Mouse (Mus musculus) Muller cell, postnatal 12 days (primary cell): ENCODE measurements around the gene Tpst2.
"Not testable (repeated sequence)": the region's sequence is repeated elsewhere in the genome, so short reads cannot be mapped to it uniquely, and the experiment has no call there.

Experiments
- DNase-seq: peaks from one replicate; pipeline ENCODE4 v3.0.0-alpha.2; 2015; ENCODE audit errors: inconsistent ontology term

The Tpst2 gene

GRCm38 (mm10) chr5:112296404-112297181 is 20.1 kb downstream of the Tpst2 start:
- no peak for DNase-seq

- DNase-seq = peak; percentile 60
These were observed 20.8 kb downstream of the Tpst2 start for GRCm38 (mm10) chr5:112297257-112297656.

- DNase-seq = no peak
These were observed 21.9 kb downstream of the Tpst2 start for GRCm38 (mm10) chr5:112298226-112298988.

GRCm38 (mm10) chr5:112299399-112299798 is 22.9 kb downstream of the Tpst2 start:
- no peak for DNase-seq

GRCm38 (mm10) chr5:112300112-112300511 is 23.6 kb downstream of the Tpst2 start:
- DNase-seq = no peak

GRCm38 (mm10) chr5:112300721-112301308 is 24.3 kb downstream of the Tpst2 start:
- DNase-seq = no peak

GRCm38 (mm10) chr5:112301694-112302093 is 25.2 kb downstream of the Tpst2 start:
- DNase-seq = no peak

- no peak for DNase-seq
These were observed 25.8 kb downstream of the Tpst2 start for GRCm38 (mm10) chr5:112302310-112302709.

- no peak for DNase-seq
These were observed 29.4 kb downstream of the Tpst2 start for GRCm38 (mm10) chr5:112305842-112306241.

GRCm38 (mm10) chr5:112313222-112313885 is 36.9 kb downstream of the Tpst2 start:
- DNase-seq = no peak

GRCm38 (mm10) chr5:112316468-112316867 is 40.0 kb downstream of the Tpst2 start:
- DNase-seq = no peak

- no peak for DNase-seq
These were observed 40.8 kb downstream of the Tpst2 start for GRCm38 (mm10) chr5:112317328-112317727.

GRCm38 (mm10) chr5:112319343-112319742 is 42.9 kb downstream of the Tpst2 start:
- not testable (repeated sequence) for DNase-seq

- no peak for DNase-seq
These were observed 43.9 kb downstream of the Tpst2 start for GRCm38 (mm10) chr5:112320379-112320778.

GRCm38 (mm10) chr5:112320936-112321335 is 44.4 kb downstream of the Tpst2 start:
- no peak for DNase-seq

- no peak for DNase-seq
These were observed 44.9 kb downstream of the Tpst2 start for GRCm38 (mm10) chr5:112321376-112321775.

- no peak for DNase-seq
These were observed 46.8 kb downstream of the Tpst2 start for GRCm38 (mm10) chr5:112323246-112323645.

GRCm38 (mm10) chr5:112324637-112325545 is 48.4 kb downstream of the Tpst2 start:
- DNase-seq = peak; percentile 75

GRCm38 (mm10) chr5:112325546-112326445 is 49.3 kb downstream of the Tpst2 start, which contains the start of gene Tfip11:
TSS of gene Tfip11 (plus strand) at chr5:112326358.
- DNase-seq = peak; percentile 95
